Mouse (Mus musculus): ENCODE data around the gene Onecut3.

Onecut3 gene

GRCm38 (mm10) chr10:80503599-80504220 lies 9.1 kb downstream of the Onecut3 start:
- no peak for DNase-seq (ENCODE audit: extremely low spot score, low read depth, low spot score)

GRCm38 (mm10) chr10:80504724-80505123 lies 10.1 kb downstream of the Onecut3 start:
- no peak for DNase-seq (ENCODE audit: extremely low spot score, low read depth, low spot score)

- DNase-seq (ENCODE audit: extremely low spot score, low read depth, low spot score): no peak
These were observed 11.6 kb downstream of the Onecut3 start for GRCm38 (mm10) chr10:80506222-80506621.

- DNase-seq (ENCODE audit: extremely low spot score, low read depth, low spot score): peak; percentile 58
These were observed 15.0 kb downstream of the Onecut3 start for GRCm38 (mm10) chr10:80509412-80510272.

GRCm38 (mm10) chr10:80510273-80510660 lies 15.6 kb downstream of the Onecut3 start:
- no peak for DNase-seq (ENCODE audit: extremely low spot score, low read depth, low spot score)

- DNase-seq (ENCODE audit: extremely low spot score, low read depth, low spot score): no peak
These were observed 19.1 kb downstream of the Onecut3 start for GRCm38 (mm10) chr10:80513739-80514138.

GRCm38 (mm10) chr10:80519287-80519686 lies 24.7 kb downstream of the Onecut3 start:
- DNase-seq (ENCODE audit: extremely low spot score, low read depth, low spot score): no peak

- no peak for DNase-seq (ENCODE audit: extremely low spot score, low read depth, low spot score)
These were observed 28.7 kb downstream of the Onecut3 start for GRCm38 (mm10) chr10:80523299-80523698.

GRCm38 (mm10) chr10:80526172-80526571 lies 31.5 kb downstream of the Onecut3 start:
- DNase-seq (ENCODE audit: extremely low spot score, low read depth, low spot score): no peak

- DNase-seq (ENCODE audit: extremely low spot score, low read depth, low spot score): no peak
These were observed 38.1 kb downstream of the Onecut3 start for GRCm38 (mm10) chr10:80532783-80533182.

- DNase-seq (ENCODE audit: extremely low spot score, low read depth, low spot score): no peak
These were observed 39.1 kb downstream of the Onecut3 start for GRCm38 (mm10) chr10:80533704-80534103.

- DNase-seq (ENCODE audit: extremely low spot score, low read depth, low spot score): no peak
These were observed 40.4 kb downstream of the Onecut3 start for GRCm38 (mm10) chr10:80535071-80535470.

GRCm38 (mm10) chr10:80535711-80536110 lies 41.1 kb downstream of the Onecut3 start:
- no peak for DNase-seq (ENCODE audit: extremely low spot score, low read depth, low spot score)

- no peak for DNase-seq (ENCODE audit: extremely low spot score, low read depth, low spot score)
These were observed 43.5 kb downstream of the Onecut3 start for GRCm38 (mm10) chr10:80538180-80538579.

GRCm38 (mm10) chr10:80538710-80539394 lies 44.2 kb downstream of the Onecut3 start, which contains the start of gene Atp8b3:
Atp8b3 (minus strand) TSS chr10:80539124.
- DNase-seq (ENCODE audit: extremely low spot score, low read depth, low spot score): no peak

GRCm38 (mm10) chr10:80539493-80539892 lies 44.9 kb downstream of the Onecut3 start:
- DNase-seq (ENCODE audit: extremely low spot score, low read depth, low spot score): no peak

- DNase-seq (ENCODE audit: extremely low spot score, low read depth, low spot score): no peak
These were observed 49.2 kb downstream of the Onecut3 start for GRCm38 (mm10) chr10:80543873-80544272.

- DNase-seq (ENCODE audit: extremely low spot score, low read depth, low spot score): no peak
These were observed 51.0 kb downstream of the Onecut3 start for GRCm38 (mm10) chr10:80545590-80545989.

GRCm38 (mm10) chr10:80546945-80547344 lies 52.3 kb downstream of the Onecut3 start:
- no peak for DNase-seq (ENCODE audit: extremely low spot score, low read depth, low spot score)

GRCm38 (mm10) chr10:80547539-80547938 lies 52.9 kb downstream of the Onecut3 start:
- no peak for DNase-seq (ENCODE audit: extremely low spot score, low read depth, low spot score)

GRCm38 (mm10) chr10:80548428-80549006 lies 53.9 kb downstream of the Onecut3 start:
- no peak for DNase-seq (ENCODE audit: extremely low spot score, low read depth, low spot score)
